Mouse (Mus musculus) heart, postnatal 0 days (tissue): ENCODE data around the gene Ehd1. TPM values are rescaled to one million over a fixed set of nuclear protein-coding genes. Genes with fewer than 3 reads are reported as not detected.

ENCODE experiments used
- ATAC-seq: fragments of 200-750 bp; cut with Nextera tagmentation; 2 replicates; pipeline ENCODE4 v1.8.0; 2017; ENCODE audit warnings: low read depth, moderate number of reproducible peaks, moderate library complexity; ENCODE audit not compliant: insufficient read depth
- DNase-seq: peaks from one replicate; pipeline ENCODE4 v3.0.0-alpha.2; 2016; ENCODE audit warnings: low spot score
- H3K27ac ChIP-seq: fragments of 300-500 bp; sonication (generic); 2 replicates; pipeline ENCODE4 v1.5.1; 2014; ENCODE audit warnings: low read depth, mild to moderate bottlenecking
- H3K27me3 ChIP-seq: fragments of 300-500 bp; sonication (generic); 2 replicates; pipeline ENCODE4 v1.6.1; 2014; ENCODE audit warnings: low read length, mixed read lengths; ENCODE audit not compliant: control insufficient read depth, insufficient read depth
- H3K36me3 ChIP-seq: fragments of 300-500 bp; sonication (generic); replicated peaks from 2 replicates; pipeline ENCODE4 v1.6.1; 2014; ENCODE audit warnings: low read length, mixed read lengths; ENCODE audit not compliant: control insufficient read depth, insufficient read depth
- H3K4me1 ChIP-seq: fragments of 300-500 bp; sonication (generic); 2 replicates; pipeline ENCODE4 v1.6.1; 2014; ENCODE audit warnings: antibody characterized with exemption; ENCODE audit not compliant: control insufficient read depth, insufficient read depth
- H3K4me2 ChIP-seq: fragments of 300-500 bp; sonication (generic); 2 replicates; pipeline ENCODE4 v1.6.1; 2014; ENCODE audit warnings: low read depth, mild to moderate bottlenecking, low read length, moderate library complexity
- H3K4me3 ChIP-seq: fragments of 300-500 bp; sonication (generic); 2 replicates; pipeline ENCODE4 v1.5.1; 2014; ENCODE audit warnings: low read depth, low read length
- H3K9ac ChIP-seq: fragments of 300-500 bp; sonication (generic); replicated peaks from 2 replicates; pipeline ENCODE4 v1.6.1; 2014; ENCODE audit warnings: low read depth, low read length, mixed read lengths
- H3K9me3 ChIP-seq: fragments of 300-500 bp; sonication (generic); replicated peaks from 2 replicates; pipeline ENCODE4 v1.6.1; 2016; ENCODE audit warnings: low read length; ENCODE audit not compliant: control insufficient read depth
- CTCF ChIP-seq: IDR thresholded peaks from 2 replicates; pipeline ENCODE4 v1.5.1; 2016; ENCODE audit warnings: antibody characterized with exemption, control low read depth, low read depth
- EP300 ChIP-seq: IDR thresholded peaks from 2 replicates; pipeline ENCODE4 v1.6.1; 2016; ENCODE audit warnings: antibody characterized with exemption, low read depth
- WGBS: fragments of 180-500 bp; shearing (Covaris S2); extraction: QIAGEN DNeasy Blood & Tissue Kit; methylation state at CpG from one replicate; pipeline ENCODE4 v1.1.7; 2014; 5-methylcytosine and 5-hydroxymethylcytosine counted together
- polyA plus RNA-seq: library from polyadenylated mRNA; unstranded; fragments of >200 nt; fragmentation: Nextera tagmentation; extraction: Ambion mirVana; gene quantifications from 2 replicates; pipeline ENCODE4 v1.2.1, GENCODE M21; 2015
- total RNA-seq: library from RNA; depleted of rRNA; stranded (reverse); fragments of >200 nt; gene quantifications from 2 replicates; pipeline ENCODE4 v1.2.3, GENCODE M21; 2014; ENCODE audit warnings: low replicate concordance

Ehd1 gene
- total and polyA plus RNA-seq, 2 experiments from 2014 or later, result 60.3 to 127 TPM

GRCm38 (mm10) chr19:6243226-6243625 is 33.3 kb upstream of the Ehd1 start:
- no peaks in the 10 kb centered on the region for H3K27me3 ChIP-seq
- no peak for ATAC-seq
- TF ChIP-seq CTCF (no peak), EP300 (no peak)
- peaks cover 36% of the 10 kb centered on the region for H3K36me3 ChIP-seq
- H3K9me3 ChIP-seq, result no peaks in the 10 kb centered on the region
- H3K27ac ChIP-seq, result no peak overlapping the region
- H3K4me1 ChIP-seq, result peaks cover 10% of the 10 kb centered on the region
- WGBS, result 77% methylated on average over 5 of the region's 5 CpGs
- no peak overlapping the region for H3K4me3 ChIP-seq
- DNase-seq, result no peak
- no peak overlapping the region for H3K9ac ChIP-seq
- H3K4me2 ChIP-seq, result no peak overlapping the region

- Histone ChIP-seq H3K27ac (no peak overlapping the region), H3K27me3 (no peaks in the 10 kb centered on the region), H3K4me3 (no peak overlapping the region), H3K4me2 (no peak overlapping the region), H3K36me3 (peaks cover 48% of the 10 kb centered on the region), H3K9me3 (no peaks in the 10 kb centered on the region), H3K4me1 (peaks cover 10% of the 10 kb centered on the region), H3K9ac (no peak overlapping the region)
- 33% methylated on average over 1 of the region's 1 CpGs for WGBS
- no peak for TF ChIP-seq EP300
- TF ChIP-seq CTCF, result no peak
- no peak for DNase-seq
- ATAC-seq, result no peak
Observed at GRCm38 (mm10) chr19:6245806-6246205, 30.7 kb upstream of the Ehd1 start.

- no peak overlapping the region for H3K4me3 ChIP-seq
- DNase-seq (no peak), ATAC-seq (no peak)
- H3K4me1 ChIP-seq, result peaks cover 4% of the 10 kb centered on the region
- no peak overlapping the region for H3K9ac ChIP-seq
- H3K4me2 ChIP-seq, result no peak overlapping the region
- no peak for TF ChIP-seq EP300
- TF ChIP-seq CTCF, result no peak
- H3K27ac ChIP-seq, result no peak overlapping the region
- 87% methylated on average over 29 of the region's 29 CpGs for WGBS
- H3K9me3 ChIP-seq, result no peaks in the 10 kb centered on the region
- H3K27me3 ChIP-seq, result no peaks in the 10 kb centered on the region
- peaks cover 66% of the 10 kb centered on the region for H3K36me3 ChIP-seq
Observed at GRCm38 (mm10) chr19:6247526-6248300, 28.8 kb upstream of the Ehd1 start.

- 81% methylated on average over 4 of the region's 4 CpGs for WGBS
- no peak overlapping the region for H3K4me3 ChIP-seq
- no peak overlapping the region for H3K9ac ChIP-seq
- no peaks in the 10 kb centered on the region for H3K4me1 ChIP-seq
- no peaks in the 10 kb centered on the region for H3K27me3 ChIP-seq
- H3K27ac ChIP-seq, result no peak overlapping the region
- no peak for TF ChIP-seq CTCF
- no peak for TF ChIP-seq EP300
- no peaks in the 10 kb centered on the region for H3K9me3 ChIP-seq
- no peak for ATAC-seq
- H3K36me3 ChIP-seq, result peaks cover 85% of the 10 kb centered on the region
- DNase-seq, result no peak
- H3K4me2 ChIP-seq, result no peak overlapping the region
Observed at GRCm38 (mm10) chr19:6253021-6253420, 23.5 kb upstream of the Ehd1 start.

GRCm38 (mm10) chr19:6260428-6260827 is 16.1 kb upstream of the Ehd1 start:
- no peaks in the 10 kb centered on the region for H3K27me3 ChIP-seq
- H3K4me3 ChIP-seq, result no peak overlapping the region
- no peak overlapping the region for H3K27ac ChIP-seq
- DNase-seq (no peak), ATAC-seq (no peak)
- H3K9me3 ChIP-seq, result no peaks in the 10 kb centered on the region
- TF ChIP-seq EP300 (no peak), CTCF (peak; percentile 34)
- no peaks in the 10 kb centered on the region for H3K4me1 ChIP-seq
- H3K4me2 ChIP-seq, result no peak overlapping the region
- WGBS, result 73% methylated on average over 2 of the region's 2 CpGs
- peaks cover 62% of the 10 kb centered on the region for H3K36me3 ChIP-seq
- no peak overlapping the region for H3K9ac ChIP-seq

GRCm38 (mm10) chr19:6260946-6261345 is 15.6 kb upstream of the Ehd1 start:
- WGBS, result 80% methylated on average over 4 of the region's 4 CpGs
- Histone ChIP-seq H3K4me1 (no peaks in the 10 kb centered on the region), H3K27ac (no peak overlapping the region), H3K27me3 (no peaks in the 10 kb centered on the region), H3K4me2 (no peak overlapping the region), H3K9ac (no peak overlapping the region), H3K9me3 (no peaks in the 10 kb centered on the region), H3K36me3 (peaks cover 57% of the 10 kb centered on the region), H3K4me3 (no peak overlapping the region)
- ATAC-seq, result no peak
- DNase-seq, result no peak
- no peak for TF ChIP-seq EP300
- peak; percentile 28; the same call in 1 of the 2 replicates for TF ChIP-seq CTCF
